8 mouse cellular contexts compared by ENCODE assay signal in the genomic region with DNA sequence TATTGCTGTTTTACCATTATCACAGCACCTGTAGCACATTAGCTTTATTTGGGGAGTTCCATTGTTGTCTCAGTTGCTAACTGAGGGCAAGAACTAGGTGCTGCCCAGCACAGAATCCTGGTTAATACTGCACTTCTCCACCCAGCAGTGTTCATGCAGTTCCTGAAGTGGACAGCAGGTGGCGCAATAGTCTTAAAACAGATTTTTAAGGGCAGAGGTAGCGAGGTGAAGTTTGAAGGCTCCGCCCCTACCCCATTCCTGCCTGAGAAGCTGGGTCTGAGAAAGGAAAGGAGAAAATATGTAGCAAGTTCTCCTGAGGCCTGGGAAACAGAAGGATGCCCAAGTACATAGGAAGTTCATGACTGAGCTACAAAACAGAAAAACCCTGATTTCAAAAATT. TPM values are rescaled to one million over a fixed set of nuclear protein-coding genes. Genes with fewer than 3 reads are reported as not detected.
DNase-seq lines count a peak whose midpoint lies in the region; ATAC-seq and TF ChIP-seq lines count a peak whose summit lies in the region.

No protein-coding gene starts in this region.

- TF ChIP-seq CTCF in left cerebral cortex, adult 2 months (IDR thresholded peaks at IDR 0.05): peak; percentile 92

- no peak overlapping the region for H3K4me3 ChIP-seq in forebrain, embryonic 13.5 days
- H3K4me3 ChIP-seq in hindbrain, embryonic 13.5 days: no peak overlapping the region
- no peak overlapping the region for H3K4me3 ChIP-seq in left cerebral cortex, adult 2 months
- H3K4me3 ChIP-seq in midbrain, embryonic 13.5 days (replicated peaks): no peak overlapping the region

- H3K4me2 ChIP-seq in forebrain, embryonic 13.5 days: no peak overlapping the region
- no peak overlapping the region for H3K4me2 ChIP-seq in hindbrain, embryonic 13.5 days
- H3K4me2 ChIP-seq in midbrain, embryonic 13.5 days (replicated peaks): no peak overlapping the region

- H3K27ac ChIP-seq in forebrain, embryonic 13.5 days: no peak overlapping the region
- H3K27ac ChIP-seq in hindbrain, embryonic 13.5 days: no peak overlapping the region
- no peak overlapping the region for H3K27ac ChIP-seq in left cerebral cortex, adult 2 months
- no peak overlapping the region for H3K27ac ChIP-seq in midbrain, embryonic 13.5 days

- peaks cover 16% of the 10 kb centered on the region for H3K4me1 ChIP-seq in forebrain, embryonic 13.5 days
- peaks cover 17% of the 10 kb centered on the region for H3K4me1 ChIP-seq in hindbrain, embryonic 13.5 days (replicated peaks)
- peaks cover 12% of the 10 kb centered on the region for H3K4me1 ChIP-seq in midbrain, embryonic 13.5 days (replicated peaks)

- peaks cover 7% of the 10 kb centered on the region; the same call in 1 of the 2 replicates for H3K27me3 ChIP-seq in forebrain, embryonic 13.5 days
- peaks cover 14% of the 10 kb centered on the region; the same call in 1 of the 2 replicates for H3K27me3 ChIP-seq in hindbrain, embryonic 13.5 days
- peaks cover 24% of the 10 kb centered on the region for H3K27me3 ChIP-seq in midbrain, embryonic 13.5 days

- WGBS in forebrain, embryonic 13.5 days: 5% methylated on average over 3 of the region's 3 CpGs
- WGBS in hindbrain, embryonic 13.5 days: 3% methylated on average over 3 of the region's 3 CpGs
- 0% methylated on average over 3 of the region's 3 CpGs for WGBS in midbrain, embryonic 13.5 days

- ATAC-seq in forebrain, embryonic 13.5 days: peak; percentile 43; the same call in 1 of the 2 replicates
- ATAC-seq in hindbrain, embryonic 13.5 days (ENCODE audit: low FRiP score): peak; percentile 12; the same call in 1 of the 2 replicates
- 0 out of 2 replicates have a peak, but pooled peaks have one; percentile 31 for ATAC-seq in midbrain, embryonic 13.5 days

- intact Hi-C loops in heart, postnatal 25 days (cut with DNase I): loop anchor here (1.0 to 10.0 kb wide), 6 partner anchors 23 to 450 kb away; a partner anchor contains a TSS
- intact Hi-C loops in left cerebral cortex, adult 2 months (cut with DNase I): loop anchor here (1.0 to 5.0 kb wide), 3 partner anchors 71 to 451 kb away; no protein-coding TSS in a partner anchor

- no peaks in the 10 kb centered on the region for H3K9me3 ChIP-seq in forebrain, embryonic 13.5 days (replicated peaks)
- H3K9me3 ChIP-seq in hindbrain, embryonic 13.5 days: no peaks in the 10 kb centered on the region
- H3K9me3 ChIP-seq in midbrain, embryonic 13.5 days: no peaks in the 10 kb centered on the region

- DNase-seq in heart, adult 18-20 months: peak; percentile 72 to 97
- no peak for DNase-seq in heart, postnatal 25 days (ENCODE audit: low spot score)
- DNase-seq in c-Kit-positive CD71-positive TER-119-negative erythroid progenitor cells, embryonic 14.5 days (ENCODE audit: low read depth): peak; percentile 73
- peak; percentile 79 to 91 for DNase-seq in left cerebral cortex, adult 2 months (ENCODE audit: extremely low spot score in 1 of 2, low spot score in 2 of 2)
- DNase-seq in spleen, adult 18-20 months: peak; percentile 63 to 87

- H3K9ac ChIP-seq in forebrain, embryonic 13.5 days: no peak overlapping the region
- no peak overlapping the region for H3K9ac ChIP-seq in hindbrain, embryonic 13.5 days
- no peak overlapping the region for H3K9ac ChIP-seq in midbrain, embryonic 13.5 days (replicated peaks)

- no peaks in the 10 kb centered on the region for H3K36me3 ChIP-seq in forebrain, embryonic 13.5 days (ENCODE audit: poor library complexity, severe bottlenecking)
- H3K36me3 ChIP-seq in hindbrain, embryonic 13.5 days: no peaks in the 10 kb centered on the region
- no peaks in the 10 kb centered on the region for H3K36me3 ChIP-seq in midbrain, embryonic 13.5 days

RNA-seq across cellular contexts. Expression of a gene that starts 11.9 kb away (rescaled TPM):
- total RNA-seq in heart, adult 18-20 months (2021): 10 to 100 TPM; 33.8 to 35.9 TPM
- total RNA-seq in heart, postnatal 25 days (2021): 10 to 100 TPM; 37.7 to 46.9 TPM
- polyA plus RNA-seq in forebrain, embryonic 13.5 days (2015; fragmentation: Nextera tagmentation; extraction: Ambion mirVana): 18.5 and 23.1 TPM in 2 replicates
- 25.0 and 26.0 TPM in 2 replicates for polyA plus RNA-seq in hindbrain, embryonic 13.5 days (2015; fragmentation: Nextera tagmentation; extraction: Ambion mirVana)
- total RNA-seq in left cerebral cortex, adult 2 months (2021): 100 to 1,000 TPM; 553 to 561 TPM
- 21.4 and 26.4 TPM in 2 replicates for polyA plus RNA-seq in midbrain, embryonic 13.5 days (2015; fragmentation: Nextera tagmentation; extraction: Ambion mirVana)

RNA-seq across cellular contexts. Expression of a gene that starts 36.8 kb away (rescaled TPM):
- total RNA-seq in heart, adult 18-20 months (2021): 1 to 10 TPM; 4.3 to 6.5 TPM
- 1 to 10 TPM; 4.5 to 6.8 TPM for total RNA-seq in heart, postnatal 25 days (2021)
- polyA plus RNA-seq in forebrain, embryonic 13.5 days (2015; fragmentation: Nextera tagmentation; extraction: Ambion mirVana): 0.52 and 0.71 TPM in 2 replicates
- polyA plus RNA-seq in hindbrain, embryonic 13.5 days (2015; fragmentation: Nextera tagmentation; extraction: Ambion mirVana): 1.3 and 2.4 TPM in 2 replicates
- 1 to 10 TPM; 2.3 TPM for total RNA-seq in left cerebral cortex, adult 2 months (2021)
- polyA plus RNA-seq in midbrain, embryonic 13.5 days (2015; fragmentation: Nextera tagmentation; extraction: Ambion mirVana): 0.98 and 1.2 TPM in 2 replicates

RNA-seq across cellular contexts. Expression of a gene that starts 42.0 kb away (rescaled TPM):
- total RNA-seq in heart, adult 18-20 months (2021): not detected
- total RNA-seq in heart, postnatal 25 days (2021): not detected
- polyA plus RNA-seq in forebrain, embryonic 13.5 days (2015; fragmentation: Nextera tagmentation; extraction: Ambion mirVana): 0.18 and 0.41 TPM in 2 replicates
- 0.13 and 0.25 TPM in 2 replicates for polyA plus RNA-seq in hindbrain, embryonic 13.5 days (2015; fragmentation: Nextera tagmentation; extraction: Ambion mirVana)
- total RNA-seq in left cerebral cortex, adult 2 months (2021): not detected
- 0.38 TPM in 1 of 2 replicates, not detected in the other for polyA plus RNA-seq in midbrain, embryonic 13.5 days (2015; fragmentation: Nextera tagmentation; extraction: Ambion mirVana)

RNA-seq across cellular contexts. Expression of a gene that starts 55.4 kb away (rescaled TPM):
- 1 to 10 TPM; 2.3 to 2.9 TPM for total RNA-seq in heart, adult 18-20 months (2021)
- total RNA-seq in heart, postnatal 25 days (2021): 1 to 10 TPM; 4.4 TPM
- 609 and 621 TPM in 2 replicates for polyA plus RNA-seq in forebrain, embryonic 13.5 days (2015; fragmentation: Nextera tagmentation; extraction: Ambion mirVana)
- polyA plus RNA-seq in hindbrain, embryonic 13.5 days (2015; fragmentation: Nextera tagmentation; extraction: Ambion mirVana): 313 and 316 TPM in 2 replicates
- 10 to 100 TPM; 16.5 to 21.5 TPM for total RNA-seq in left cerebral cortex, adult 2 months (2021)
- 322 and 354 TPM in 2 replicates for polyA plus RNA-seq in midbrain, embryonic 13.5 days (2015; fragmentation: Nextera tagmentation; extraction: Ambion mirVana)

Comparison
In these comparisons a context has a peak if more than half of its experiments do, and no peak if none do; other contexts are left out.
1. RNA of a gene that starts 11.9 kb away (total RNA-seq): 553 to 561 TPM in left cerebral cortex, adult 2 months; 37.7 to 46.9 TPM in heart, postnatal 25 days and 33.8 to 35.9 TPM in heart, adult 18-20 months; every median in the first group is over 10 times any median in the second.
2. Peak in every context shown above with its lines, with median percentiles within 50 percentile points of each other: ATAC-seq.